ENCODE assay signal across 8 mouse cellular contexts in the genomic region with DNA sequence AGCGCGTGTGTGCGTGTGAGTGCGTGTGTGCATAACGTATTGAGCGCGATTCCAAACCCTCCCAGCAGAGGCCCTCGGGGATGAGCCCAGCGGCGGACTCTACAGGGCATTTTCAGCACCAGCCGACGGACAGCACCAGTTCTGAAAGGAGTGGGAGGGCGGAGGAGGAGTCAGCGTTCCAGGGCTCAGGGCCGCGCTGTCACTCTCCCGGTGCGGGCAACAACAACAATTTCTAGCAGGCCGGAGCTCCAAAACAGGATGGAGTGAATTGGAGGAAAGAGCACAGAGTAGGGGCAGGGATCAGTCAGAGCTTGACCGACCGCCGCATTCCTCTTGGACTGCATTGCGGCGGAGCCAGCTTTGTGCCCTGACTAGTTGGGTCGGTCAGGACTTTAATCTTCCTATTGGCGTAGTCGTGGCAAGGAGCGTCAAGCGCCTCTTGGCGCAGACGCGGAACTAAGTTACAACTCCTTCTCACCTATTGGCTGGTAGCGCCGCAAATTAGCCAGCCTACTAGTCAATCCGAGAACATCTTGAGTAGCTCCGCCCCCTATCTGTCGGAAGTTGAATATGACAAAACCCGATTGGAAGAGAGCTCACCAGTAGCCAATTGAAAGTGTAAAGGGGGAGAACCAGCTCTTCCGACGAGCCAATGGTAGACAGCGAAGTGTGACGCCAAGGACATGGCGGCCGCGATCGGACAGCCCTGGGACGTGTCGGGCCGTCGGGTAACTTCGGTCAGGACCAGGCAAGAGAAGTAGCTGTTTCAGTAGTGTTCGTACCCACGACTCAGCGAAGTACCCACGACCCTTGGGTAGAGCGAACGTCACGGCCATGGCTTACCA. TPM values are rescaled to one million over a fixed set of nuclear protein-coding genes. Genes with fewer than 3 reads are reported as not detected.
DNase-seq lines count a peak whose midpoint lies in the region; ATAC-seq lines count a peak whose summit lies in the region.

Gene Yif1a, plus strand, starts transcription at position 655 of the 845 bp plus-strand sequence.

- peak within 1 kb of the TSS; percentile 86 for H3K27ac ChIP-seq in hindbrain, embryonic 16.5 days (ENCODE audit: low read depth, low read length)
- peak within 1 kb of the TSS; percentile 54 for H3K27ac ChIP-seq in macrophage

- H3K79me2 ChIP-seq in macrophage (ENCODE audit: inconsistent target): peaks cover 9% of the 10 kb centered on the region; the same call in 1 of the 2 replicates

- DNase-seq in WW6 (ENCODE audit: low read depth, low spot score): peak; percentile 93
- peak; percentile 71 to 87 for DNase-seq in cerebellum, postnatal 4 days (ENCODE audit: low spot score in 2 of 2)
- peak; percentile 95 for DNase-seq in gastrocnemius, adult 18-20 months (ENCODE audit: low spot score)
- peak; percentile 87 to 93 for DNase-seq in left cerebral cortex, adult 18-20 months (ENCODE audit: low spot score in 2 of 2)
- peak; percentile 98 for DNase-seq in right cerebral cortex, adult 18-20 months
- peak; percentile 87 for DNase-seq in urinary bladder, postnatal 10 days (ENCODE audit: low spot score)

- no peaks in the 10 kb centered on the region for H3K9me3 ChIP-seq in hindbrain, embryonic 16.5 days (ENCODE audit: control insufficient read depth, low read length)

- peak within 1 kb of the TSS; percentile 71 for H3K9ac ChIP-seq in hindbrain, embryonic 16.5 days (ENCODE audit: low read depth, low read length)

- under 1% methylated on average over 56 of the region's 58 CpGs for WGBS in hindbrain, embryonic 16.5 days
- WGBS in macrophage (ENCODE audit: missing documents): 2% methylated on average over 58 of the region's 58 CpGs

- peaks cover 12% of the 10 kb centered on the region for H3K27me3 ChIP-seq in hindbrain, embryonic 16.5 days (replicated peaks; ENCODE audit: control insufficient read depth, insufficient read depth, low read length)

- peak; percentile 95 for ATAC-seq in hindbrain, embryonic 16.5 days

- peak within 1 kb of the TSS; percentile 63 for H3K4me3 ChIP-seq in hindbrain, embryonic 16.5 days (ENCODE audit: low read length)
- H3K4me3 ChIP-seq in macrophage (ENCODE audit: inconsistent target): peak within 1 kb of the TSS; percentile 96

- peaks cover 16% of the 10 kb centered on the region for H3K4me1 ChIP-seq in hindbrain, embryonic 16.5 days (ENCODE audit: control insufficient read depth, insufficient read depth, low read depth, low read length)

- H3K36me3 ChIP-seq in hindbrain, embryonic 16.5 days (ENCODE audit: control insufficient read depth, insufficient read depth, low read length): peaks cover 22% of the 10 kb centered on the region
- H3K36me3 ChIP-seq in macrophage (ENCODE audit: inconsistent target): peaks cover 20% of the 10 kb centered on the region; the same call in 1 of the 2 replicates

- peak within 1 kb of the TSS; percentile 77 for H3K4me2 ChIP-seq in hindbrain, embryonic 16.5 days (ENCODE audit: low read length)

RNA-seq across cellular contexts. Expression of gene Yif1a, which starts in this region (rescaled TPM):
- 10 to 100 TPM; 45.1 to 47.0 TPM for total RNA-seq in gastrocnemius, adult 18-20 months (2021)
- 60.7 and 65.8 TPM in 2 replicates for polyA plus RNA-seq in hindbrain, embryonic 16.5 days (2015; fragmentation: Nextera tagmentation; extraction: Ambion mirVana)
- total RNA-seq in left cerebral cortex, adult 18-20 months (2021): 10 to 100 TPM; 21.6 to 25.5 TPM
- 10 to 100 TPM in 21 of 26 experiments, 1 to 10 TPM in 5; 3.9 to 31.8 (median 17.7) TPM for total RNA-seq in macrophage (2018; cell fraction: chromatin; rRNA removed)
- total RNA-seq in macrophage (2018; cell fraction: cytosol; rRNA removed): 10 to 100 TPM; 21.0 to 34.4 (median 25.4) TPM
- 10 to 100 TPM in 22 of 26 experiments, 1 to 10 TPM in 4; 8.9 to 28.4 (median 14.3) TPM for total RNA-seq in macrophage (2018; cell fraction: nucleus; rRNA removed)
- polyA plus RNA-seq in macrophage (2018): 32.3 to 57.6 TPM (median 51.7 TPM) in 3 replicates

Comparison
In these comparisons a context has a peak if more than half of its experiments do, and no peak if none do; other contexts are left out.
1. Peak in every context shown above with its lines: DNase-seq, ATAC-seq, H3K4me3 ChIP-seq and H3K27ac ChIP-seq.